Comparison of ENCODE assay signal across 8 mouse cellular contexts in genomic region chr3:94371637-94372036, GRCm38 (mm10). TPM values are rescaled to one million over a fixed set of nuclear protein-coding genes. Genes with fewer than 3 reads are reported as not detected.
DNase-seq lines count a peak whose midpoint lies in the region; ATAC-seq and TF ChIP-seq lines count a peak whose summit lies in the region.
"Had no signal": no experiment of that assay in that cellular context is flagged by ENCODE, and none has a peak within 500 bp of the region (broad histone marks: within the 10 kb centered on the region; RNA-seq: fewer than 3 reads in every experiment).

No protein-coding gene starts in this region.

- H3K9me3 ChIP-seq in embryonic facial prominence, embryonic 10.5 days, result no peaks in the 10 kb centered on the region
- no peaks in the 10 kb centered on the region for H3K9me3 ChIP-seq in liver, embryonic 13.5 days (replicated peaks)

- peak; percentile 50 for ATAC-seq in liver, embryonic 13.5 days (ENCODE audit: low read depth)

- 8% methylated on average over 11 of the region's 11 CpGs for WGBS in embryonic facial prominence, embryonic 10.5 days
- 12% methylated on average over 11 of the region's 11 CpGs for WGBS in liver, embryonic 13.5 days (ENCODE audit: insufficient replicate concordance)
- 81% methylated on average over 11 of the region's 11 CpGs for WGBS in thymus, adult 2 months

- H3K27ac ChIP-seq in embryonic facial prominence, embryonic 10.5 days (replicated peaks), result no peak overlapping the region
- H3K27ac ChIP-seq in liver, embryonic 13.5 days, result no peak overlapping the region
- H3K27ac ChIP-seq in thymus, adult 2 months (ENCODE audit: control insufficient read depth, insufficient read depth, low read length), result no peak overlapping the region

- H3K4me3 ChIP-seq in embryonic facial prominence, embryonic 10.5 days, result peak overlapping the region; percentile 30
- no peak overlapping the region for H3K4me3 ChIP-seq in liver, embryonic 13.5 days (replicated peaks)
- H3K4me3 ChIP-seq in thymus, adult 2 months (ENCODE audit: control insufficient read depth, insufficient read depth, low read length), result no peak overlapping the region

- no peak for TF ChIP-seq CTCF in thymus, adult 2 months (IDR thresholded peaks at IDR 0.05; ENCODE audit: borderline replicate concordance, control insufficient read depth, extremely low read depth, insufficient read depth, low read length, poor library complexity)

- no peak overlapping the region for H3K9ac ChIP-seq in liver, embryonic 13.5 days

- no peak overlapping the region for H3K4me2 ChIP-seq in liver, embryonic 13.5 days

- peaks cover 31% of the 10 kb centered on the region for H3K4me1 ChIP-seq in embryonic facial prominence, embryonic 10.5 days
- peaks cover 12% of the 10 kb centered on the region for H3K4me1 ChIP-seq in liver, embryonic 13.5 days (replicated peaks)
- peaks cover 59% of the 10 kb centered on the region for H3K4me1 ChIP-seq in thymus, adult 2 months (replicated peaks; ENCODE audit: control insufficient read depth, insufficient read depth, low read length)

- no peak for TF ChIP-seq POLR2A in thymus, adult 2 months (IDR thresholded peaks at IDR 0.05; ENCODE audit: control insufficient read depth, extremely low read depth, insufficient read depth, low read length, poor library complexity)

- peaks cover 54% of the 10 kb centered on the region for H3K27me3 ChIP-seq in embryonic facial prominence, embryonic 10.5 days (replicated peaks; ENCODE audit: low read depth, poor library complexity, severe bottlenecking)
- 0 out of 2 replicates have a peak, but pooled peaks cover 5% of the 10 kb centered on the region for H3K27me3 ChIP-seq in liver, embryonic 13.5 days
- no peaks in the 10 kb centered on the region for H3K27me3 ChIP-seq in thymus, adult 2 months (ENCODE audit: control insufficient read depth, insufficient read depth, low read length)

- no peaks in the 10 kb centered on the region for H3K36me3 ChIP-seq in embryonic facial prominence, embryonic 10.5 days (replicated peaks)
- no peaks in the 10 kb centered on the region for H3K36me3 ChIP-seq in liver, embryonic 13.5 days
- peaks cover 3% of the 10 kb centered on the region; the same call in 1 of the 2 replicates for H3K36me3 ChIP-seq in thymus, adult 2 months (ENCODE audit: control insufficient read depth, insufficient read depth, low read length)

- peak; percentile 97 for DNase-seq in adrenal gland, postnatal 14 days
- peak; percentile 18 for DNase-seq in embryonic facial prominence, embryonic 10.5 days (ENCODE audit: low spot score)
- DNase-seq in heart, adult 9 months (ENCODE audit: low spot score in 2 of 2), result peak; percentile 73 to 86
- peak; percentile 95 to 97 for DNase-seq in kidney, adult 8-10 months
- peak; percentile 12 for DNase-seq in liver, embryonic 13.5 days
- DNase-seq in ovary, adult 18-20 months (ENCODE audit: low spot score), result peak; percentile 84
- DNase-seq in thymus, adult 2 months, result no peak

RNA-seq across cellular contexts. Expression of gene Rorc, which starts 1.0 kb away (rescaled TPM):
- 21.3 and 26.3 TPM in 2 replicates for total RNA-seq in adrenal gland, postnatal 14 days (2021)
- polyA plus RNA-seq in embryonic facial prominence, embryonic 10.5 days (2016; fragmentation: Nextera tagmentation; extraction: Ambion mirVana), result 0.21 and 0.29 TPM in 2 replicates
- 0.58 and 0.65 TPM in 2 replicates for polyA plus RNA-seq in liver, embryonic 13.5 days (2015; fragmentation: Nextera tagmentation; extraction: Ambion mirVana)
- 296 and 308 TPM in 2 replicates for polyA plus RNA-seq in thymus, adult 2 months (2012; rRNA removed)

RNA-seq across cellular contexts. Expression of gene C2cd4d, which starts 9.4 kb away (rescaled TPM):
- 0.41 and 0.56 TPM in 2 replicates for total RNA-seq in adrenal gland, postnatal 14 days (2021)
- polyA plus RNA-seq in embryonic facial prominence, embryonic 10.5 days (2016; fragmentation: Nextera tagmentation; extraction: Ambion mirVana), result 0.30 and 0.31 TPM in 2 replicates
- 0.22 TPM in 1 of 2 replicates, not detected in the other for polyA plus RNA-seq in liver, embryonic 13.5 days (2015; fragmentation: Nextera tagmentation; extraction: Ambion mirVana)
- polyA plus RNA-seq in thymus, adult 2 months (2012; rRNA removed), result 0.39 and 0.55 TPM in 2 replicates

RNA-seq across cellular contexts. Expression of gene Lingo4, which starts 26.7 kb away (rescaled TPM):
- 0.44 and 0.83 TPM in 2 replicates for total RNA-seq in adrenal gland, postnatal 14 days (2021)
- 0.07 and 0.28 TPM in 2 replicates for polyA plus RNA-seq in embryonic facial prominence, embryonic 10.5 days (2016; fragmentation: Nextera tagmentation; extraction: Ambion mirVana)
- 0.03 and 0.06 TPM in 2 replicates for polyA plus RNA-seq in liver, embryonic 13.5 days (2015; fragmentation: Nextera tagmentation; extraction: Ambion mirVana)
- 6.0 and 6.1 TPM in 2 replicates for polyA plus RNA-seq in thymus, adult 2 months (2012; rRNA removed)

RNA-seq across cellular contexts. Expression of gene Them5, which starts 29.7 kb away (rescaled TPM):
- not detected in 2 replicates for total RNA-seq in adrenal gland, postnatal 14 days (2021)
- polyA plus RNA-seq in embryonic facial prominence, embryonic 10.5 days (2016; fragmentation: Nextera tagmentation; extraction: Ambion mirVana), result 0.11 TPM in 1 of 2 replicates, not detected in the other
- polyA plus RNA-seq in liver, embryonic 13.5 days (2015; fragmentation: Nextera tagmentation; extraction: Ambion mirVana), result not detected in 2 replicates
- 0.27 and 0.35 TPM in 2 replicates for polyA plus RNA-seq in thymus, adult 2 months (2012; rRNA removed)
- polyA plus RNA-seq: cortical plate, adult 2 months had no signal

RNA-seq across cellular contexts. Expression of gene Tdrkh, which starts 41.4 kb away (rescaled TPM):
- 10.7 and 10.9 TPM in 2 replicates for total RNA-seq in adrenal gland, postnatal 14 days (2021)
- polyA plus RNA-seq in embryonic facial prominence, embryonic 10.5 days (2016; fragmentation: Nextera tagmentation; extraction: Ambion mirVana), result 14.2 and 16.5 TPM in 2 replicates
- 9.5 and 13.9 TPM in 2 replicates for polyA plus RNA-seq in liver, embryonic 13.5 days (2015; fragmentation: Nextera tagmentation; extraction: Ambion mirVana)
- polyA plus RNA-seq in thymus, adult 2 months (2012; rRNA removed), result 2.6 and 4.1 TPM in 2 replicates

Comparison
In these comparisons a context has a peak if more than half of its experiments do, and no peak if none do; other contexts are left out.
1. RNA of gene Rorc, which starts 1.0 kb away (polyA plus RNA-seq): 296 to 308 TPM in thymus, adult 2 months; 0.58 to 0.65 TPM in liver, embryonic 13.5 days and 0.21 to 0.29 TPM in embryonic facial prominence, embryonic 10.5 days; every median in the first group is over 100 times any median in the second.